Mouse (Mus musculus) C2C12 (cell line): ENCODE data around the gene Gnpat.

Source experiments
- CEBPB ChIP-seq: IDR thresholded peaks from one replicate; pipeline ENCODE4 v1.6.1; 2011; ENCODE audit warnings: low read depth, mild to moderate bottlenecking, control low read depth, moderate library complexity
- CTCF ChIP-seq: IDR thresholded peaks from one replicate; pipeline ENCODE4 v1.5.1; 2011; ENCODE audit not compliant: control insufficient read depth, insufficient read depth, insufficient read length
- FOSL1 ChIP-seq: IDR thresholded peaks from one replicate; pipeline ENCODE4 v1.8.0; 2011; ENCODE audit warnings: mild to moderate bottlenecking, low read length; ENCODE audit not compliant: poor library complexity, insufficient read depth, severe bottlenecking
- MAX ChIP-seq: IDR thresholded peaks from one replicate; pipeline ENCODE4 v1.6.1; 2011; ENCODE audit warnings: mild to moderate bottlenecking, control low read depth
- MYOD1 ChIP-seq: IDR thresholded peaks from one replicate; pipeline ENCODE4 v1.6.1; 2011; ENCODE audit warnings: low read depth; ENCODE audit not compliant: control insufficient read depth, insufficient read length
- MYOG ChIP-seq: IDR thresholded peaks from one replicate; pipeline ENCODE4 v1.6.1; 2011; ENCODE audit not compliant: control insufficient read depth, insufficient read length; ENCODE audit errors: extremely low read depth
- USF1 ChIP-seq: IDR thresholded peaks from one replicate; pipeline ENCODE4 v1.6.1; 2011; ENCODE audit warnings: low read depth, mild to moderate bottlenecking, control low read depth, moderate library complexity

DNA sequence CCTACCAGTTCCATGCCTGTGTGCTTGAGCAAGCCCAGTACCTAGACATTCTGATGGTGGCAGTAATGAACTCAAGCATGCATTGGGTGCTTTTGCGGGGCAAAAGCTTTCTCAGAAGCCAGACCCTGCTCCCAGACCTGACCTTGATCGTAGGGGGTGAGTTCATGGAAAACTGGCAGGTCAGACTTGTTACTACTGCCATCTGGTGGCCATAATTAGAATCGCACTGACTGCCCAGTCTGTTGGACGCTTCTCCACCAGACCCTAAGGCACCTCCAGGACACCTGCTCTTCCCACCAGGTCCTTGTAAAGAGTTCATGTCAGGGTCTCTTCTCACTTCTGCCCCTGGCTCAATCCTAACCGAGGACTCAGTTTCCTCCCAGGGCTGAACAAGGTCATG, 35.4 kb upstream of the Gnpat start:
- TF ChIP-seq CTCF (peak; percentile 74), MAX (no peak), MYOG (no peak), CEBPB (no peak), USF1 (no peak), FOSL1 (no peak), MYOD1 (no peak)
